Mouse (Mus musculus) embryonic facial prominence, embryonic 11.5 days (tissue): ENCODE data around the gene Acp4. TPM values are rescaled to one million over a fixed set of nuclear protein-coding genes. Genes with fewer than 3 reads are reported as not detected.
"Not testable (repeated sequence)": the region's sequence is repeated elsewhere in the genome, so short reads cannot be mapped to it uniquely, and the experiment has no call there.

Source experiments
- ATAC-seq: fragments of 200-750 bp; cut with Nextera tagmentation; replicated peaks from 2 replicates; pipeline ENCODE4 v1.8.0; 2017; ENCODE audit warnings: low read depth; ENCODE audit not compliant: insufficient number of reproducible peaks, low FRiP score, low TSS enrichment
- DNase-seq: peaks from one replicate; pipeline ENCODE4 v3.0.0-alpha.2; 2015; ENCODE audit warnings: low spot score
- H3K27ac ChIP-seq: fragments of 300-500 bp; sonication (generic); replicated peaks from 2 replicates; pipeline ENCODE4 v1.5.1; 2014; ENCODE audit warnings: mild to moderate bottlenecking, low read depth, low read length, control low read depth
- H3K27me3 ChIP-seq: fragments of 300-500 bp; sonication (generic); 2 replicates; pipeline ENCODE4 v1.6.1; 2014; ENCODE audit warnings: mild to moderate bottlenecking, low read length, moderate library complexity, mixed read lengths; ENCODE audit not compliant: control insufficient read depth, insufficient read depth
- H3K36me3 ChIP-seq: fragments of 300-500 bp; sonication (generic); replicated peaks from 2 replicates; pipeline ENCODE4 v1.6.1; 2014; ENCODE audit warnings: low read depth, mild to moderate bottlenecking, low read length, moderate library complexity, mixed read lengths; ENCODE audit not compliant: control insufficient read depth, insufficient read depth
- H3K4me1 ChIP-seq: fragments of 300-500 bp; sonication (generic); 2 replicates; pipeline ENCODE4 v1.6.1; 2014; ENCODE audit warnings: low read length, mixed read lengths; ENCODE audit not compliant: control insufficient read depth, insufficient read depth
- H3K4me2 ChIP-seq: fragments of 300-500 bp; sonication (generic); 2 replicates; pipeline ENCODE4 v1.6.1; 2014; ENCODE audit warnings: low read depth, mild to moderate bottlenecking, control low read depth, low read length, moderate library complexity
- H3K4me3 ChIP-seq: fragments of 300-500 bp; sonication (generic); 2 replicates; pipeline ENCODE4 v1.5.1; 2014; ENCODE audit warnings: low read depth, low read length, control low read depth
- H3K9ac ChIP-seq: fragments of 300-500 bp; sonication (generic); replicated peaks from 2 replicates; pipeline ENCODE4 v1.6.1; 2014; ENCODE audit warnings: mild to moderate bottlenecking, control low read depth, low read length
- H3K9me3 ChIP-seq: fragments of 300-500 bp; sonication (generic); replicated peaks from 2 replicates; pipeline ENCODE4 v1.6.1; 2016; ENCODE audit warnings: mild to moderate bottlenecking, low read length, inconsistent platforms, mixed read lengths; ENCODE audit not compliant: control insufficient read depth
- WGBS: fragments of 180-500 bp; shearing (Covaris S2); extraction: QIAGEN DNeasy Blood & Tissue Kit; methylation state at CpG from one replicate; pipeline ENCODE4 v1.1.7; 2014; 5-methylcytosine and 5-hydroxymethylcytosine counted together
- polyA plus RNA-seq: library from polyadenylated mRNA; unstranded; fragments of >200 nt; fragmentation: Nextera tagmentation; extraction: Ambion mirVana; gene quantifications from 2 replicates; pipeline ENCODE4 v1.2.1, GENCODE M21; 2014

Gene Acp4
- polyA plus RNA-seq, 1 experiment from 2014 or later = not detected

DNA sequence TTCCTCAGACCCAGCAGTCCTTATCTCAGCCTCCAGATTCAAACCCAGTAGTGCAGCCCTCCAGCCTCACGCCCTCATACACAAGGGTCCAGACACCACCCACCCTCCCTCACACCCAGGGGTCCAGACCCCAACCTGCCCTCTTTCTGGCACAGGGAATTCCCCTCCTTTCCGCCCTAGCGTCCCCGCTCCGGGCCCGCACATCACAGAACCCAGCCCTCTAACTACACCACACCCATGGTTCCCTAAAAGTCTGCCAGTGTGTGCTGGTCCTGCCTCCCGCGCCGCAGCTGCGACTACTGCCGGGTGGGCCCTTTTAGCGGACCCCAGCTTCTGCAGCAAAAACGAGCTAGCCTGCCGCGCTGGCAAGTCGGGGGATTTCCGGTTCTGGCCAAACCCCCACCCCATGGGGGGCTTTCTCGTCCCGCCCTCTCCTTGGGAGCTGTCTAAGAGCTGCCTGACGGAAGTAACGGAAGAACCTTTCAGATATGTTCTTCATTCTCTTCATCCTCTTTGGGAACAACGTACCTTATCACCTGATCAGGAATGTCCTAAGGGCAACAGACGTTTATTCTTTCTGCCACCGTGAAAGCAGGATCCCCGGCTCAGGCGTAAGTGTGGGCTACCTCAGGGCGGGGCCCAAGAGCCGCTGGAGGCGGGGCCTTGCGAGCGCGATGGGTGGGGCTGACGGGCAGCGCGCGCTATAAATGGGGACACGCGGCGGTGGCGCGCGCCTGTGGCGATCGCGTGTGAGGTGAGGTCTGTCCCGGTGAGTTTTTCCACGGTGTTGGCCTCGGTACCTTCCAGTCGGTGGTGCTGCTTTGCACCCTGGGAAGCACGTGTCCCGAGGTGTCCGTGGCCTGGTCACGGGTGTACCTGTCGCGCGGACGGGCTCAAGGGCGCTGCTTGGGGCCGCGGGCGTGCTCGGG, 10.9 kb downstream of the Acp4 start, which contains the start of the genes 1700028J19Rik and 2410002F23Rik:
Gene 1700028J19Rik (minus strand): TSS at position 641 of the 929 bp plus-strand sequence.
Gene 2410002F23Rik (plus strand): TSS at position 668 of the 929 bp plus-strand sequence.
- Histone ChIP-seq H3K9me3 (no peaks in the 10 kb centered on the region), H3K4me2 (peak within 1 kb of the TSS; percentile 57), H3K36me3 (peaks cover 9% of the 10 kb centered on the region), H3K9ac (peak within 1 kb of the TSS; percentile 92), H3K27me3 (no peaks in the 10 kb centered on the region), H3K4me3 (peak within 1 kb of the TSS; percentile 95), H3K27ac (peak within 1 kb of the TSS; percentile 84), H3K4me1 (no peaks in the 10 kb centered on the region)
- peak; percentile 84 for ATAC-seq
- under 1% methylated on average over 61 of the region's 62 CpGs for WGBS
- DNase-seq = peak; percentile 93

DNA sequence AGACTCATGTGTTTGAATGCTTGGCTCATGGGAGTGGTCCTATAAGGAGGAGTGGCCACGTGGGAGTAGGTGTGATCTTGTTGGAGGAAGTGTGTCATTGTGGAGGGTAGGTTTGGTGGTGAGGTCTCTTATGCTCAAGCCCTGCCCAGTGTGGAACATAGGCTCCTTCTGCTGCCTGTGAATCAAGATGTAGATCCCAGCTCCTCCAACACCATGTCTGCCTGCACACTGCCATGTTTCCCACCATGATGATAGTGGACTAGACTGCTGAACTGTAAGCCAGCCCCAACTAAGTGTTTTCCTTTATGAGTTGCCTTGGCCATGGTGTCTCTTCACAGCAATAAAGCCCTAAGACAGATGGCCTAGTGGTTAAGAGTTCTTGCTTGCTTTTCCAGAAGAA, 13.1 kb downstream of the Acp4 start:
- WGBS = 70% methylated on average over 1 of the region's 1 CpGs
- Histone ChIP-seq H3K36me3 (peaks cover under 1% of the 10 kb centered on the region), H3K4me2 (no peak overlapping the region), H3K4me3 (no peak overlapping the region), H3K27ac (no peak overlapping the region), H3K27me3 (no peaks in the 10 kb centered on the region), H3K4me1 (no peaks in the 10 kb centered on the region), H3K9ac (no peak overlapping the region), H3K9me3 (no peaks in the 10 kb centered on the region)
- DNase-seq (no peak), ATAC-seq (no peak)

DNA sequence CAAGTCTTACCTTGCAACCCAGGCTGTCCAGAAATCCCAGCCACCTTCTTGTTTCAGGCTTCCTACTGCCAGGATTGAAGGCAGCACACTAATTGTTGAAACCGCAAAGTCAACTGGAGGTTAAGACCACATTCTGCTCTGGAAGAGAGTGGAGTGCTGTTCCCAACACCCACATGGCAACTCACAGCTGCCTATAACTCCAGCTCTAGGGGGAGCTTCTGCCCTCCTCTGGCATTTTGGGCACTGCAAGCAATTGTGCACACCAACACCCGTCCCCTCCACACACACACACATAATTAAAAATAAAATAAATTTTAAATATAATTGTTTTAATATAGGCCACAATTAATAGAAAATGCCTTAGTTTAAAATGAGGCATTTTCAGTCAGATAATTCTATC, 16.0 kb downstream of the Acp4 start:
- no peak overlapping the region for H3K27ac ChIP-seq
- WGBS = 58% methylated on average over 2 of the region's 2 CpGs
- H3K9ac ChIP-seq = no peak overlapping the region
- no peaks in the 10 kb centered on the region for H3K27me3 ChIP-seq
- no peak for DNase-seq
- no peaks in the 10 kb centered on the region for H3K36me3 ChIP-seq
- no peak overlapping the region for H3K4me2 ChIP-seq
- no peak for ATAC-seq
- H3K4me1 ChIP-seq = no peaks in the 10 kb centered on the region
- no peak overlapping the region for H3K4me3 ChIP-seq
- no peaks in the 10 kb centered on the region for H3K9me3 ChIP-seq

DNA sequence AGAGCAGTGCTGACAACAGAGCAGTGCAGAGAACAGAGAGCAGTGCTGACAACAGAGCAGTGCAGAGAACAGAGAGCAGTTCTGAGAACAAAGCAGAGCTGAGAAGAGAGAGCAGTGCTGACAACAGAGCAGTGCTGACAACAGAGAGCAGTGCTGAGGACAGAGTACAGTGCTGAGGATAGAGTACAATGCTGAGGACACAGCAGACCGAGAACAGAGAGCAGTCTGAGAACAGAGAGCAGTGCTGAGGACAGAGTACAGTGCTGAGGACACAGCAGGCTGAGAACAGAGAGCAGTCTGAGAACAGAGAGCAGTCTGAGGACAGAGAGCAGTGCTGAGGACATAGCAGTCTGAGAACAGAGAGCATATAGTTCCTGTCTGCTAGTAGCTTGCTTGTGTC, 16.5 kb downstream of the Acp4 start:
- H3K27ac ChIP-seq = no peak overlapping the region
- H3K27me3 ChIP-seq = no peaks in the 10 kb centered on the region
- no peak for DNase-seq
- no peak overlapping the region for H3K4me2 ChIP-seq
- no peak overlapping the region for H3K9ac ChIP-seq
- no peak for ATAC-seq
- no peak overlapping the region for H3K4me3 ChIP-seq
- 71% methylated on average over 1 of the region's 1 CpGs for WGBS
- H3K36me3 ChIP-seq = no peaks in the 10 kb centered on the region
- H3K9me3 ChIP-seq = no peaks in the 10 kb centered on the region
- no peaks in the 10 kb centered on the region for H3K4me1 ChIP-seq

DNA sequence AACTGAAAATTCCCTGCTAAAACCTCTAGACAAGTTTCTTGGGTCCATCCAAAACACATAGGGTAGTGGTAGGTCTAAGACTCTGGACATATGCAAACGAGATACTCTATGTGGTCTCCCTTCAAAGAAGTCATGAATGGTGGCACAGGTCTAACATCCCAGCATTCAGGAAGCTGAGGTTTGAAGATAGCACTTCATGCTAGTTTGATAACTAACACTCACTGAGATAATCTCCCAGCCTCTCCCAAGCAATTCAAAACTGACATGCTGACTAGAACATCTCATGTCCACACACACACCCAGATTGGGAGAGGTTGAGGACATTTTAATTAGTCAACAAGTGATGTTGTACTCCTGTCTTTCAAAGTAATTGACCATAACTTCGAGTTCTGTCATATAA, 17.3 kb downstream of the Acp4 start:
- DNase-seq (no peak), ATAC-seq (no peak)
- no peaks in the 10 kb centered on the region for H3K27me3 ChIP-seq
- no peaks in the 10 kb centered on the region for H3K36me3 ChIP-seq
- no peaks in the 10 kb centered on the region for H3K4me1 ChIP-seq
- H3K9ac ChIP-seq = no peak overlapping the region
- H3K4me3 ChIP-seq = no peak overlapping the region
- H3K27ac ChIP-seq = no peak overlapping the region
- H3K4me2 ChIP-seq = no peak overlapping the region
- no peaks in the 10 kb centered on the region for H3K9me3 ChIP-seq
- WGBS = 50% methylated on average over 2 of the region's 2 CpGs

DNA sequence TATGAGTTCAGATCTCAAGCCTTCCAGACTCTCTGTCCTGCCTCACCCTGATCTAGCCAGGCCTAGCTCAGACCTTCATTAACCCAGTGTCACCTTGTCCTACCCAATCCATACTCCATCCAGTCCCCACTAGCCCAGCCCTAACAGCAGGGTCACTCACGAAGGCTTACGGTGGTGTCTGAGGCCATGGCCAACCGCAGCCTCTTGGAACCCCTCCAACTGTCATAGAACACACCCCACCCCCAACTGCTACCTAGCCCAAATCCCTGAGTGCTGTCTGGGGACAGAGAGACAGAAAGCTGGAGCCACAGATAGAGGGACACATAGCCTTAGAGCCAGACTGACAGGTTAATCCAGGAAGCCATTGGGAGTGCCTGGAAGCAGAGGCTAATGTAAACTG, 21.3 kb downstream of the Acp4 start, which contains the start of gene Gm36864:
Gene Gm36864 (plus strand): TSS at position 269 of the 400 bp plus-strand sequence.
- Histone ChIP-seq H3K4me3 (no peak within 1 kb of the TSS), H3K36me3 (no peaks in the 10 kb centered on the region), H3K4me1 (no peaks in the 10 kb centered on the region), H3K9me3 (no peaks in the 10 kb centered on the region), H3K27ac (no peak within 1 kb of the TSS), H3K9ac (no peak within 1 kb of the TSS), H3K4me2 (no peak within 1 kb of the TSS), H3K27me3 (no peaks in the 10 kb centered on the region)
- ATAC-seq = no peak
- 89% methylated on average over 3 of the region's 3 CpGs for WGBS
- DNase-seq = no peak

DNA sequence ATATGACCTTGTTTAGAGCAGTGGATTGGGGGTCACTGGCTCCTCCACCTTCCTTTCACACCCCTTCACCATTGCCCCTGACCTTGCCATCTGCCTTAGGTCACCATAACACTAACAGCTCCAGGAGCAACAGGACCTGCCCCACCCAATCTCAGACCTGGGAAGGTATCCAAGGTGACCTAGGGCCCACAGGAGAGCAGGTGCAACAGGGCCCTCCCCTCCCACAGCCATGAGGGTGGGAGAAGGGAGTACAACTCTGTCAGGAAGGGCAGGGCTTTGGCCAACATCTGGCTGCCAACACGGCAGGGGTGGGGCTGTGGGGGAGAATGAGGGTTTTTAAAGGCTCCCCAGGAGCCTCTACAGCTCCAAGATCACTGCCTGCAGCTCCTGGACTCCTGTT, 32.1 kb downstream of the Acp4 start, which contains the start of gene Klk1:
Gene Klk1 (plus strand): TSS at position 285 of the 400 bp plus-strand sequence.
- Histone ChIP-seq H3K4me3 (no peak within 1 kb of the TSS), H3K36me3 (no peaks in the 10 kb centered on the region), H3K27me3 (no peaks in the 10 kb centered on the region), H3K9me3 (no peaks in the 10 kb centered on the region), H3K9ac (no peak within 1 kb of the TSS), H3K4me1 (no peaks in the 10 kb centered on the region), H3K27ac (no peak within 1 kb of the TSS), H3K4me2 (no peak within 1 kb of the TSS)
- DNase-seq (no peak), ATAC-seq (no peak)
- WGBS = 73% methylated on average over 1 of the region's 1 CpGs

DNA sequence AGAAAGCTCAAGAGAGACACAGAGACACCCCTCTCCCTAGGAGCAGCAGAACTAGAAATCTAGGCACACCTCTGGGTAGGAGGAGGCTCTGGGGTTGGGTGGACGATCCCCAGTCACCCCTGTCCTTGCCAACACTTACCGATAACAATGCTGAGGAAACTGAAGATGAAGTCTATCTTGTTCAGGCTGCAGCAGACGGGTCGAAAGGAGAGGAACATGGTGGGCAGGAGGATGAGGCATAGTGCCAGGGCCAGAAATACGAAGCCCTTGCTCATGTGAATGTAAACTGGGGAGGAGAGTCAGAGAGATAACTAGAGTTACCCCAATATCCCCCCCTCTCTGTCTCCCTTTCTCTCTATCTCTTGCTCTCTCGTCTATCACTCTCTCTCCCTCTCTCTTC, 34.8 kb downstream of the Acp4 start:
- H3K36me3 ChIP-seq, DNase-seq: not testable (repeated sequence)
- 89% methylated on average over 6 of the region's 6 CpGs for WGBS

More for the DNA sequence above, 34.8 kb downstream of the Acp4 start:
- H3K4me3 ChIP-seq, H3K4me1 ChIP-seq, H3K9ac ChIP-seq, ATAC-seq, H3K4me2 ChIP-seq, H3K9me3 ChIP-seq, H3K27me3 ChIP-seq, H3K27ac ChIP-seq: not testable (repeated sequence)
